Mouse (Mus musculus) stomach, postnatal 0 days (tissue): Measurements from ENCODE around the gene Kcnh2. TPM values are rescaled to one million over a fixed set of nuclear protein-coding genes. Genes with fewer than 3 reads are reported as not detected.

Experiments used
- ATAC-seq: fragments of 200-750 bp; cut with Nextera tagmentation; 2 replicates; pipeline ENCODE4 v1.8.0; 2017; ENCODE audit not compliant: low FRiP score, low TSS enrichment
- DNase-seq: peaks from one replicate; pipeline ENCODE4 v3.0.0-alpha.2; 2016; ENCODE audit warnings: low spot score
- H3K27ac ChIP-seq: fragments of 300-500 bp; sonication (generic); replicated peaks from 2 replicates; pipeline ENCODE4 v1.5.1; 2014; ENCODE audit warnings: mild to moderate bottlenecking, control low read depth
- H3K27me3 ChIP-seq: fragments of 300-500 bp; sonication (generic); 2 replicates; pipeline ENCODE4 v1.6.1; 2014; ENCODE audit warnings: low read length; ENCODE audit not compliant: control insufficient read depth, insufficient read depth
- H3K36me3 ChIP-seq: fragments of 300-500 bp; sonication (generic); 2 replicates; pipeline ENCODE4 v1.6.1; 2014; ENCODE audit warnings: low read length, mixed read lengths; ENCODE audit not compliant: control insufficient read depth, insufficient read depth
- H3K4me1 ChIP-seq: fragments of 300-500 bp; sonication (generic); replicated peaks from 2 replicates; pipeline ENCODE4 v1.6.1; 2014; ENCODE audit warnings: antibody characterized with exemption; ENCODE audit not compliant: control insufficient read depth, insufficient read depth
- H3K4me2 ChIP-seq: fragments of 300-500 bp; sonication (generic); replicated peaks from 2 replicates; pipeline ENCODE4 v1.6.1; 2014; ENCODE audit warnings: low read depth, mild to moderate bottlenecking, control low read depth, moderate library complexity
- H3K4me3 ChIP-seq: fragments of 300-500 bp; sonication (generic); 2 replicates; pipeline ENCODE4 v1.5.1; 2014; ENCODE audit warnings: low read depth, low read length, control low read depth
- H3K9ac ChIP-seq: fragments of 300-500 bp; sonication (generic); 2 replicates; pipeline ENCODE4 v1.6.1; 2014; ENCODE audit warnings: mild to moderate bottlenecking, low read length, control low read depth, mixed read lengths
- H3K9me3 ChIP-seq: fragments of 300-500 bp; sonication (generic); 2 replicates; pipeline ENCODE4 v1.6.1; 2016; ENCODE audit warnings: low read length; ENCODE audit not compliant: control insufficient read depth
- CTCF ChIP-seq: IDR thresholded peaks from 2 replicates; pipeline ENCODE4 v1.5.1; 2016; ENCODE audit warnings: antibody characterized with exemption, low read depth, mild to moderate bottlenecking, moderate library complexity
- EP300 ChIP-seq: optimal IDR thresholded peaks from 2 replicates; pipeline ENCODE3; 2016; ENCODE audit warnings: antibody characterized with exemption
- WGBS: fragments of 180-500 bp; shearing (Covaris S2); extraction: QIAGEN DNeasy Blood & Tissue Kit; methylation state at CpG from one replicate; pipeline ENCODE4 v1.1.7; 2014; 5-methylcytosine and 5-hydroxymethylcytosine counted together
- polyA plus RNA-seq: library from polyadenylated mRNA; unstranded; fragments of >200 nt; fragmentation: Nextera tagmentation; extraction: Ambion mirVana; gene quantifications from 2 replicates; pipeline ENCODE4 v1.2.1, GENCODE M21; 2015

Kcnh2 gene
- polyA plus RNA-seq, 1 experiment from 2014 or later = 3.7 TPM

- Histone ChIP-seq H3K4me3 (no peak overlapping the region), H3K4me2 (no peak overlapping the region), H3K9me3 (no peaks in the 10 kb centered on the region), H3K9ac (no peak overlapping the region), H3K4me1 (no peaks in the 10 kb centered on the region; the same call in 1 of the 2 replicates), H3K27ac (no peak overlapping the region), H3K36me3 (no peaks in the 10 kb centered on the region), H3K27me3 (0 out of 2 replicates have a peak, but pooled peaks cover 2% of the 10 kb centered on the region)
- TF ChIP-seq CTCF = no peak
- no peak for TF ChIP-seq EP300
- DNase-seq (no peak), ATAC-seq (no peak)
- WGBS = 10% methylated on average over 6 of the region's 6 CpGs
Observed at GRCm38 (mm10) chr5:24374216-24374615, 22.8 kb upstream of the Kcnh2 start.

GRCm38 (mm10) chr5:24373807-24374206 is 22.4 kb upstream of the Kcnh2 start:
- TF ChIP-seq CTCF (no peak), EP300 (no peak)
- 0 out of 2 replicates have a peak, but pooled peaks cover 2% of the 10 kb centered on the region for H3K27me3 ChIP-seq
- 67% methylated on average over 5 of the region's 5 CpGs for WGBS
- H3K4me1 ChIP-seq = no peaks in the 10 kb centered on the region; the same call in 1 of the 2 replicates
- H3K36me3 ChIP-seq = no peaks in the 10 kb centered on the region
- H3K9ac ChIP-seq = no peak overlapping the region
- H3K27ac ChIP-seq = no peak overlapping the region
- H3K9me3 ChIP-seq = no peaks in the 10 kb centered on the region
- H3K4me2 ChIP-seq = no peak overlapping the region
- H3K4me3 ChIP-seq = no peak overlapping the region
- no peak for ATAC-seq
- no peak for DNase-seq

GRCm38 (mm10) chr5:24369767-24370166 is 18.4 kb upstream of the Kcnh2 start:
- H3K4me3 ChIP-seq = no peak overlapping the region
- no peak for ATAC-seq
- no peaks in the 10 kb centered on the region for H3K9me3 ChIP-seq
- TF ChIP-seq EP300 (no peak), CTCF (no peak)
- H3K9ac ChIP-seq = no peak overlapping the region
- 81% methylated on average over 9 of the region's 9 CpGs for WGBS
- no peaks in the 10 kb centered on the region; the same call in 1 of the 2 replicates for H3K4me1 ChIP-seq
- no peaks in the 10 kb centered on the region for H3K36me3 ChIP-seq
- no peak overlapping the region for H3K27ac ChIP-seq
- H3K27me3 ChIP-seq = 0 out of 2 replicates have a peak, but pooled peaks cover 2% of the 10 kb centered on the region
- no peak overlapping the region for H3K4me2 ChIP-seq
- no peak for DNase-seq

GRCm38 (mm10) chr5:24366426-24366825 is 15.0 kb upstream of the Kcnh2 start:
- WGBS = 78% methylated on average over 9 of the region's 9 CpGs
- H3K4me3 ChIP-seq = no peak overlapping the region
- DNase-seq (no peak), ATAC-seq (no peak)
- no peaks in the 10 kb centered on the region for H3K27me3 ChIP-seq
- H3K9me3 ChIP-seq = no peaks in the 10 kb centered on the region
- no peak for TF ChIP-seq CTCF
- TF ChIP-seq EP300 = no peak
- no peaks in the 10 kb centered on the region for H3K4me1 ChIP-seq
- no peak overlapping the region for H3K9ac ChIP-seq
- H3K27ac ChIP-seq = no peak overlapping the region
- no peaks in the 10 kb centered on the region for H3K36me3 ChIP-seq
- H3K4me2 ChIP-seq = no peak overlapping the region

- H3K27ac ChIP-seq = no peak overlapping the region
- TF ChIP-seq CTCF = no peak
- no peak for TF ChIP-seq EP300
Observed at GRCm38 (mm10) chr5:24365528-24365927, 14.1 kb upstream of the Kcnh2 start.

GRCm38 (mm10) chr5:24364963-24365362 is 13.6 kb upstream of the Kcnh2 start:
- no peak overlapping the region for H3K9ac ChIP-seq
- TF ChIP-seq CTCF (no peak), EP300 (no peak)
- ATAC-seq = no peak
- no peak for DNase-seq
- no peaks in the 10 kb centered on the region for H3K4me1 ChIP-seq
- WGBS = 85% methylated on average over 10 of the region's 10 CpGs
- H3K36me3 ChIP-seq = no peaks in the 10 kb centered on the region
- H3K4me3 ChIP-seq = peak overlapping the region; percentile 15
- H3K4me2 ChIP-seq = no peak overlapping the region
- no peak overlapping the region; the same call in 1 of the 2 replicates for H3K27ac ChIP-seq
- H3K9me3 ChIP-seq = no peaks in the 10 kb centered on the region
- H3K27me3 ChIP-seq = no peaks in the 10 kb centered on the region

More at GRCm38 (mm10) chr5:24365528-24365927, 14.1 kb upstream of the Kcnh2 start:
- Histone ChIP-seq H3K9ac (no peak overlapping the region), H3K4me1 (no peaks in the 10 kb centered on the region), H3K27me3 (no peaks in the 10 kb centered on the region), H3K4me3 (no peak overlapping the region), H3K36me3 (no peaks in the 10 kb centered on the region), H3K4me2 (no peak overlapping the region), H3K9me3 (no peaks in the 10 kb centered on the region)
- 36% methylated on average over 5 of the region's 5 CpGs for WGBS
- DNase-seq (no peak), ATAC-seq (no peak)
